Mouse (Mus musculus) C2C12 (cell line): ENCODE results near the gene Hoxa5.

Source experiments
- CEBPB ChIP-seq: IDR thresholded peaks from one replicate; pipeline ENCODE4 v1.6.1; 2011; ENCODE audit warnings: low read depth, mild to moderate bottlenecking, control low read depth, moderate library complexity
- CTCF ChIP-seq: IDR thresholded peaks from one replicate; pipeline ENCODE4 v1.5.1; 2011; ENCODE audit not compliant: control insufficient read depth, insufficient read depth, insufficient read length
- MAX ChIP-seq: IDR thresholded peaks from one replicate; pipeline ENCODE4 v1.6.1; 2011; ENCODE audit warnings: mild to moderate bottlenecking, control low read depth
- MYOG ChIP-seq: IDR thresholded peaks from one replicate; pipeline ENCODE4 v1.6.1; 2011; ENCODE audit not compliant: control insufficient read depth, insufficient read length; ENCODE audit errors: extremely low read depth
- USF1 ChIP-seq: IDR thresholded peaks from one replicate; pipeline ENCODE4 v1.6.1; 2011; ENCODE audit warnings: low read depth, mild to moderate bottlenecking, control low read depth, moderate library complexity

- TF ChIP-seq CTCF (no peak), CEBPB (no peak), MAX (no peak), MYOG (no peak), USF1 (no peak)
Observed at GRCm38 (mm10) chr6:52174968-52175751, 29.2 kb downstream of the Hoxa5 start.
